Mouse (Mus musculus) gastrocnemius, adult 18-20 months (tissue): Measurements from ENCODE around the gene Fat3. TPM values are rescaled to one million over a fixed set of nuclear protein-coding genes. Genes with fewer than 3 reads are reported as not detected.

Experiments used
- DNase-seq: peaks from one replicate; pipeline ENCODE4 v3.0.0; 2021; ENCODE audit warnings: low spot score
- total RNA-seq, 2 experiments: library from RNA; stranded (reverse); gene quantifications; 2 replicates each; pipeline ENCODE4 v1.2.3; 2021

The Fat3 gene
- total RNA-seq, 2 experiments from 2014 or later, result 0.37 to 0.45 TPM

- DNase-seq, result no peak
These were observed 546.8 kb downstream of the Fat3 start for GRCm38 (mm10) chr9:15954338-15954704.

DNA sequence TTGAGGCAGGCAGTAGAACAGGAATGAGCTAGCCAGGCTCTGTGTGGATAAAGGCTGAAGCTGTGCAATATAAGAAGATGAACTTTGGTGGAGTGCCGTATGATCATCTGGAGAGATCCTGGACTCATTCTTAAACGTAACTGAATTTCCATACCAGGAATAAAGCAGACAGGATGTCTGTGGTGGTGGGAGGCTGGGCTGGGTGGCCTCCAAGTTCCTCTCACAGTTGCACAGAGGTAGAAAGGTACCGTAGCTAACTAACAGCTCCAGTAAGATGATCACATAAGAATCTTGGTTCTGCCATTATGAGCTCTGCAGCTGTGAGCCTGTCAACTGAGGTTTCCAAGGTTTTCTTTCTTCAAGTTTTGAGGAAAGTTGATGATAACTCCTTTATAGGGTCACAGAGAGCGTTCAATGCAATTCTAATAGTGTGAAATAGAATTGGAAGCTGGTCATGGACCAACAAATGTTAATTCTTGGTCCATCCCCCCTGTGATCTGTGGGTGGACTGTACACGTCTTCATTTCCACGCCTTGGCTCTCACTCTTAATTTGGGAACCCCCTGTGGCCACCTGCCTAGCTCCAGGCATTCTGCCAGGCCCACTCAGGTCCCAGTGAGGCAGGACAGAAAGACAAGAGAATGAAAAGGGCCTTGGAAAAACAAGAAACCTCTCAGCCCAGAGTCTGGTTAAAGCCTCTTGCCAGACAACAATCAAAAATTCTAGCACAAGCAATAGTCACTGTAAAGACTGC is 547.3 kb downstream of the Fat3 start:
- no peak for DNase-seq

DNA sequence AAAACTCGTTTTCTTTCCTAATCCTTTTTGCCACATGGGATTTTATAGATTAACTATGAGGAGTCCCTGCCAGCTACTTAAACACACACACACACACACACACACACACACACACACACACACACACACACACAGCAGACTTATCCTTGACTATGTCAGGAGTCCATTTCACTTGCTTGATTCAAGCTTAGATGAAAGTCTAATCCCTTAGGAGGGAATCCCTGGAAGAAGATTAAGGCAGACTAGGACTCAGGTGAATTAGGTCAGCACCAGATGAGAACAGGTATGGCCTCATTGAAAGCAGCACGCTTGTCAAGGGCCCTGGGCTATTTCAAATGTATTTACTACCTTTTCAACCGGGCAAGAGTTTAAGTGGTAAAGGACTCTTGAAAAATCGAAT is 553.0 kb downstream of the Fat3 start:
- no peak for DNase-seq

GRCm38 (mm10) chr9:15944182-15944581 is 556.9 kb downstream of the Fat3 start:
- DNase-seq, result no peak

- DNase-seq, result no peak
These were observed 557.5 kb downstream of the Fat3 start for GRCm38 (mm10) chr9:15943486-15944153.

GRCm38 (mm10) chr9:15941818-15942217 is 559.3 kb downstream of the Fat3 start:
- no peak for DNase-seq

DNA sequence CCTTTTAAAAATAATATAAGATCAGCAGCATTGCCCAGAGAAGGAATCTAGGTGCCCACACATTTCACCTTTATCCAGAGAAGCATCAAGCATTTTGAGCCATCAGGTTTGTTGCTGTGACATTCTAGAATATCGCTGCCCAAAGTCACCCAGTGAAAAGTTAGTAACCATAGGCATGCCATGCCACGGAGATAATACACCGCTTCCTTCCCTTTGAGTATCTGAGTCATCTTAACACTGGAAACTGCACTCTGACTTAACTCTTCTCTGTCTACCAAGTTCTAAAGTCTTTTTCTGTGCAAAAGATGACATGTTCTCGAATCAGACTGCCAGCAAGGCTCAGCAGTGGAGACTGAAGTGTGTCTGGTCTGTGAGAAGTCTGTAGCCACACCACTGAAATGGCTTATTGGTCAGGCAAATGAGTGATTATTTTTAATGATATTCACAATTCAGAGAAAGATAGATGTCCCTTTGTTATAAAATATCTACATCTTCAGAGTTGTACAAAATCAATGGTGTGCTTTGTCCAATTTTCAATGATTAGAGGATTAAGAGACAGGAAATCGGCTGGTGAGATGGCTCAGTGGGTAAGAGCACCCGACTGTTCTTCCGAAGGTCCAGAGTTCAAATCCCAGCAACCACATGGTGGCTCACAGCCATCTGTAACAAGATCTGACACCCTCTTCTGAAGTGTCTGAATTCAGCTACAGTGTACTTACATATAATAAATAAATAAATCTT is 560.0 kb downstream of the Fat3 start:
- no peak for DNase-seq

GRCm38 (mm10) chr9:15939594-15939993 is 561.5 kb downstream of the Fat3 start:
- DNase-seq, result no peak

- DNase-seq, result no peak
These were observed 563.1 kb downstream of the Fat3 start for GRCm38 (mm10) chr9:15937837-15938514.

DNA sequence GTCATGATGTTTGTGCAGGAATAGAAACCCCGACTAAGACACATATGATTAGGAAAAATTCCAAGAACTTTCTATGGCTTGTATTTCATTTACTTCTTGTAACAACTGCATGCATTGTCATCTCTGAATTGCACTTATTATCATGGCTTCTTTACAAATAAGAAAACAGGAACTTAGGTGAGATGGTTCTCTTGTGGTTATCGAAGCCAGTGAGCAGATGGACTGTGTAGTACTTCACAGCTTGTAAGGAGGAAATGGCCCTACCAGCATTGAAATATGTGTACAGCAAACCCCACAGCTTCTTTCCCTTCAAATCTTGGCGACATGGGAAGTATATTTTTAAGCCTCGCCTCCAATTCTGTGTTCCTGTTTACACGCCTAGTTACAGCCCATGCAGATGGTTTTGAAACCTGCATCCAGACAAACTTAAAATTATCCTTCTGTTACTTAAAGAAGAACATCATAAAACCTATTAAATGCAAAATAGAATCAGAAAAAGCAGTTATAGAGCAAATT is 570.1 kb downstream of the Fat3 start:
- DNase-seq, result no peak

DNA sequence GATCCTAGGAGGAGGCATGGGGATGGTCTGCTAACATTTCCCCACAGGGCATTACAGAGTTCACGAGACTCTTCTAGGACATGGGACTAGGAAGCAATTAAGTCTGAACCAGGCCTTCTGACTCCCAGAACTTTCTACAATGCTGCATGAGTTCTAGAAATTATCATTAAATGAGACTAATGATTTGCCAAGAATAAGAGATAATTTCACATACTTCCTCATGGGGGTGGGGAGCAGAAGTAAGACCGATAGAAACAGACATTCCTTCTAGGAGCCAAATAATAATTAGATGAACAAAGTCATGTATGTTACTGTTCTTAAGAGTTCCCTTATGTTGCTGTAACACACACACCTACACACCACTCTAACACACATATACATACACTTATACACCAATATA is 572.8 kb downstream of the Fat3 start:
- DNase-seq, result no peak

DNA sequence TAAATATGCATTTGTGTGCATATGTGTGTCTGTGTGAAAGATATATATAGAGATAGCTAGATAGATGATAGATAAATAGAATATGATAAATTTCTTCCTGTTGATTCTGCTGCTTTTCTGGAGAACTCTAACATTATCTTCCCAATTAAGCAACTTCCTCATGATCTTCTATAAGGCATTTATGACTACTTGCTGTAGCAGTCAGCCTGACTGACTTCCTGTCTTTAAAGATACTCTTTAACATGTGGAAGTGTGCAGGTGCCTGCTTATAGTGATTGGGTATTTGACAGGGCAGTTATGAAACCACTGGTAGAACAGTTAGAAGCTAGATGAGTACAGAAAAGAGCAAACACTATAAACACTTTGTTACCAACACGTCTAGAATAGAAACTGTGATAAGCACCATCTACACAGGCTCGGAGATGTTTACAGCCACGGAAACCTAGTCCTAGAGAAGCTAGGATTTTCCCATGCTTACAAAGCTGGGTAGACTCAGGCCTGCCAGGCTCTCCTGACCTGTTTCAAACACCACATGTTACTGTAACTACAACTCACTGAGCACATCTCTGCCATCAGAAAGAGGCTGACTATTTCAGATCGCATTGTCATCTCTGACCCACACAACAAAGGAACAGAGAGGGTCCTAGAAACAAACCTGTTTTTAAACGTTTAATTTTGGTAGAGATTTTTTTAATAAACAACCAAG is 573.6 kb downstream of the Fat3 start:
- DNase-seq, result no peak

GRCm38 (mm10) chr9:15925237-15925636 is 575.8 kb downstream of the Fat3 start:
- DNase-seq, result no peak

GRCm38 (mm10) chr9:15920271-15920670 is 580.8 kb downstream of the Fat3 start:
- DNase-seq, result no peak

GRCm38 (mm10) chr9:15919373-15920005 is 581.6 kb downstream of the Fat3 start:
- no peak for DNase-seq

- DNase-seq, result no peak
These were observed 584.5 kb downstream of the Fat3 start for GRCm38 (mm10) chr9:15916600-15916999.

DNA sequence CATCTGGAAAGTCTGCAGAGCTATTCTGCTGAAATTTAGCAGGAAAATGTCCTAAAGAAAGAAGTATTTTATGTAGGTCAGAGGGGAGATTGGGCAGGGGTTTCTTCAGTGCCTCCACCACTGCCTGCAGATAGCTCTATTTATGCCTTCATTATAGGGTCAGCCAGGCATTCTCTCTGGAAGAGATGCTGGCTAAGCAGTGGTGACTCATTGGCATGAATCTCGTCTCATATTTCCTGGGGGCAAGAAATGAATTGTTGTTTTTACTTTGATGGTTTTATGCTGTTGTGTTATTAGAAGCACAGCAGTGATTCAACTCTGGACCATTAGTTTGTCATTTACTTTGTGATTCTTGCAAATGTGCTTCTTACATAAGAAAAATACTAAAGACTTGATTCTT is 588.4 kb downstream of the Fat3 start:
- no peak for DNase-seq

DNA sequence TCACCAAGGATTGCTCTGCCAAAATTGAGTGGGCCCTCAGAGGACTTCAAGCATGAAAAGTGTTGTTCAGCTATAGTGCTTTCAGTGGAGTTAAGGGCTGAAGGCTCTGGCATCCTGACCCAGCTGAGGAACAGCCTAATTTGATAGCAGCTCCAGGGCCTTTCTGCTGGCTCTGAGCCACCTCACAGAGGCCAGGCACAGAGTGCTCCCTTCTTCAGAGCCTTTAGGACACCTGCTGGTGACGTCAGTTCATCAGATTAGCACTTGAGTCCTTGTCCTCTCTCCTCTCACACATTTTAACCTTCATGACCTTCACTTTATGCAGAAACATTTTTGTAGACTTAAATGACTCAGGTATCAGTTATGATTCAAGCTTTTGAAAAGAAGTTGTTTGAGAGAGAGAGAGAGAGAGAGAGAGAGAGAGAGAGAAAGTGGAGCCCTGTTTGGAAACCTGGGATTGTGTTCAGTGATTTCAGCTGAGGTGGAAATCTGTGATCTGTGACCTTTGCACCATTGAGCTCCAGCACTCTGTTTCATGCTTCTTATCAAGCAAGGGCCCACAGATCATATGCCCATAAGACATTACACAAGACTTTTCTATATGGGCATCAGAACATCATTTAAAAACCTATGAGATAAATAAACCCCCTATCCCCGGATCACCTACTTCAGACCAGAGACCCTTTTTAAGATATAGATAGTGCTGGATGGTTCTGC is 591.5 kb downstream of the Fat3 start:
- DNase-seq, result no peak

DNA sequence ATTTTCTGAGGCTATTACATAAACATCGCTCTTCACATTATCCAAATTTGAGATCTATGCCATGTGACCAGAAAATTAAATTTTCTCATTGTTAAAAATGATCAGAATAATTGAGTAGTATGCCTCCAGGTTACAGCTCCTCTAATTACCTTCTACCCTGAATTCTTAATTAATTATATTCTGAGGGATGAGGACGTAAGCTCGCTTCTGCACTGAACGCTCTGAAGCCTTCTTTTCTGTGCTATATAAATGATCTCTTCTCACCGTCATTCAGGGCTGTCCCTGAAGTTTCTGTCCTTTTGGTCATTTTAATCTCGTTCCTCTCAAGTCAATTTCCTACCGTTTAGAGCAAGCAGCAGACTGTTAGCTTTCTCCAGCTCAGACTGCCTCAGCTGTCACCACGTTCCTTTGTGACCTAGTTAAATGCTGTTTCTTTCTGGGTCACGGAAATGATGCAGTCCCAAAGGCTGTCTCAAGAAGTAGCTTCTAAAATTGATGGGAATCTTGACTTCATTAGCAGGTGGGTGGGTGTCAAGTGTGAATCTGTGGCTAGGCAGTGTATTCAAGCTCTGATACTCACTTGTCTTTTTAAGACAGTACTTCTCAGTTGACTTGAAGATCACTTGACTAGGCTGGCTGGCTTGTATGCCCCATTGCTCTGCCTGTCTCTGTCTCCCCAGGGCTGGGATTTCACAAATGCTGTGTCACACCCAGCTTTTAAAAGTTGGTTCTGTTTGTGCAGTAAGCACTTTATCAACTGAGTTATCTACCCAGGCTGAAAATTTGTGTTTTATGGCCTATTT is 596.9 kb downstream of the Fat3 start:
- no peak for DNase-seq
